Mouse (Mus musculus): ENCODE measurements at regions not wholly inside any gene's neighbourhood (a gene's known extent, or its start where the extent isn't known, plus 50 kb on each side); places are given as distances from the start of the nearest gene placed in this dataset.

DNA sequence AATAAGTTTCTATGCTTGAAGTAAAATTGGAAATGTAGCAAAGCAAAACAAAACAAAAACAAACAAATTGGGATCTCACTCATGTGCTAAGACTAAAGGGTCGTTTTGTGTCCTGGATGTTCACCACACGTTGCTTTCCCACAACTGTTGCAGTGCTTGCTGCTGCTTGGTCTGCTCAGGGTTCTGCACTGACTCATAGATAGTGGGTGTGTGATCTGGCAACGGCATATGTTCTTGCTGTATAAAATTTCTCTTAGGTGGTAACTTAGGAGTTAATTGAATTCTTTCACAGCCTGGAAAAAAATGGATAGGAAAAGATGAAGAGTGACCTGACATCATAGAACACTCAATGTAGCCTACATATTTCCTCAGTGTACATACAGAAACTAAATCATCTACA, 505.9 kb upstream of the Zeb2 start:
- no peak for DNase-seq (ENCODE audit: low spot score)

DNA sequence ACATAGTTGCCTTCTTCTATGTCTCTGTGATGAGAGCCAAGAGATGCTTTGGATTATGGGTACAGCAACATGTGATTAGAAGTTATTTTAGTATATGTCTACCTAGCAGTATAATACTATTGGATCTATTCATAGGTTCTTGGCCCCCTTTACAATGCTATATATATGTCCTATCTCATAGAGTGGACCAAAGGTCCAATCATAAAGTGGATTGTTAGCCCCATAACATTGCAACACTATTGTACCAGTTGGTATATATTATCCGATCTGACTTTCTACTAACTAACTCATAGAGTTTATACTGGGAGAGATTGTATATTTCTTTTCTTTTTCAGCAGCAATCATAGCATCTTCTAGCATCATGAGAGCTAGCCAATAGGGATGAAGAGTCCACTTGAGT, 491.7 kb upstream of the Zeb2 start:
- no peak for DNase-seq (ENCODE audit: low spot score)

- no peak for DNase-seq (ENCODE audit: low spot score)
Measured at GRCm38 (mm10) chr2:45607393-45607792, 490.2 kb upstream of the Zeb2 start.

DNA sequence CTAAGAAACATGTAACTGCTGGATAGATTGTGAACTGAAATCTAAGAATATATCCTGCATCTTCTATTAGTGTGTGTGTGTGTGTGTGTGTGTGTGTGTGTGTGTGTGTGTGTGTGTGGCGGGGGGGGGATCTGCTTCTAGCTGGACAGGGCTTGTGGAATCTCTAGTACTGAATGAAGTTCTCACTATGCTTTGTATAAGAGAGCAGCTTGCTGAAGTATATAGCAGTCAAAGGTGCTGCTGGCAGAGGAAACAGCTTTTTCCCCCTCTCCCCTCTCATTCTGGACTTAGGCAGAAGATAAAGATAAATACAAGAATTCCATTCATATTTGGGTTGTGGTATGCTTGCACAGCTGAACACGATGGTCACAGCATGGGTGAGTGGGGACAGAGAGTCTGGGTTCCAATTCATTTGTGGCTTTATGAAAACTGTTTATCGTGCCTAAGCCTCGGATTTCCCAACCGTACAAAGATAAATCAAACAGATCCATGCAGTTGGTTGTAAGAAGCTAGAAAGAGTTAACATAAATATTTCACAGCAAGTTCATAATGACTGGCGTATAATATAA, 484.2 kb upstream of the Zeb2 start:
- no peak for DNase-seq (ENCODE audit: low spot score)

DNA sequence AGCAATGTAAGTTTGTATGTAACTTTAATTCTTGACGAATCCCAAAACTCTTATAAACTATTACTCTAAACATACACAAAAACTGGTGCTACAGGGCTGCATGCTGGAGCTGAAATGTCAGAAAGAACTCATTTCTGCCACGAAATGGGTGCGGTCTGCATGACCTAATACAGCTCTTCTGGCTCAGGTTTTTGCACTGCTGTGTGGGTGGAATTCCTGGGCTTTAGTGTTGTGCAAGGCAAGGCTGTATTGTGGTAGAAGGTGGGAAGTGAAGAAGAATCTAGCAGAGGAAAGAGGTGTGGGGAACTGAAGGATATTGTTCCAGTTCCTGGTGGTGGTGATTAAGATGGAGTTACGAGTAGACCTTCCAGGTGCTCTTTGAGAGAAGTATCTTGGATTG, 476.6 kb upstream of the Zeb2 start:
- DNase-seq (ENCODE audit: low spot score): no peak

DNA sequence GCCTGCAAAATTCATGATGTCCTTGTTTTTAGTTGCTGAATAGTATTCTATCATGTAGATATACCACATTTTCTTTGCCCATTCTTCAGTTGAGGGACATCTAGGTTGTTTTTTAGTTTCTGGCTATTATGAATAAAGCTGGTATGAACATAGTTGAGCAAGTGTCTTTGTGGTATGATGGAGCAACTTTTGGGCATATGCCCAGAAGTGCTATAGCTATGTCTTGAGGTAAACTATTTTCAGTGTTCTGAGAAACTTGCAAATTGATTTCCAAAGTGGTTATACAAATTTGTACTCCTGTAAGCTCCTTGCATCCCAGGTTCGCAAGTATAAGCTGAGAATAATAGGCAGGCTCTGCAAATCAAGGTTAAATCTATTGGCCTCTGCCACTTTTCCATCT, 473.8 kb upstream of the Zeb2 start:
- DNase-seq (ENCODE audit: low spot score): no peak

- DNase-seq (ENCODE audit: low spot score): no peak
Measured at GRCm38 (mm10) chr2:45588248-45588647, 471.1 kb upstream of the Zeb2 start.

- peak; percentile 17 for DNase-seq (ENCODE audit: low spot score)
Measured at GRCm38 (mm10) chr2:45586588-45587200, 469.5 kb upstream of the Zeb2 start.

- DNase-seq (ENCODE audit: low spot score): no peak
Measured at GRCm38 (mm10) chr2:45581549-45581925, 464.3 kb upstream of the Zeb2 start.

DNA sequence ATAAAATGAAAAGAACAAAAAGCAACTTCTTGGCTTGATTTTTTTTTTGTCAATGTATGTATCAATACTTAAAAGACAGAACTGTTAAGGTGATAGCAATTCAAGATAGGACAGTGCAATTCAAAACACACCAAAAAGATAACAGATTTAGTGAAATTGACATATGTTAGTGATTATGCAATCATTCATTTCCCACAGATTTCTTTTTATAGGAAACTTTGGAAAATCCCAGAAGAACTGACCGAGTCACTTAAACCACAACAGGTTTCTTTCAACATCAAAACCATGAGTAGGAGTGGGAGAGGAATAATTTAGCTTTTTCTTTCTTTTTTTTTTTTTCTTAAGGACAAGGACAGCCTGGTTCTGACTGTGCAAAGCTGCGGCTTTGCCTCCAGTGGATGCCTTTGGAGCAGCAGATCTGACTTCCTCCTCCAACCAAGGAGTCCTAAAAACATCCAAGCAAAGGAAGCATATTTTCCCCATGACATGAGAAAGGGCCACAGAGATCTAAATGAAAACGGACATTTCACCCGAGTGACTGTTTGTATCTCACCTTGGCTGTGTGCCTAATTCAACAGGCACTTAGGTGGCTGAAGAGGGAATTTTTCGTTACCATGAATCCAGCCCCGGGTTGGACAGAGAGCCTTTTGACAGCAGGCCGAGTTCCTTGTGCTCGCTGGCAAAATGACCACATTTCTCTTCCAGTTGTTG, 463.8 kb upstream of the Zeb2 start:
- DNase-seq (ENCODE audit: low spot score): peak; percentile 30

- DNase-seq (ENCODE audit: low spot score): no peak
Measured at GRCm38 (mm10) chr2:45572906-45573305, 455.7 kb upstream of the Zeb2 start.

DNA sequence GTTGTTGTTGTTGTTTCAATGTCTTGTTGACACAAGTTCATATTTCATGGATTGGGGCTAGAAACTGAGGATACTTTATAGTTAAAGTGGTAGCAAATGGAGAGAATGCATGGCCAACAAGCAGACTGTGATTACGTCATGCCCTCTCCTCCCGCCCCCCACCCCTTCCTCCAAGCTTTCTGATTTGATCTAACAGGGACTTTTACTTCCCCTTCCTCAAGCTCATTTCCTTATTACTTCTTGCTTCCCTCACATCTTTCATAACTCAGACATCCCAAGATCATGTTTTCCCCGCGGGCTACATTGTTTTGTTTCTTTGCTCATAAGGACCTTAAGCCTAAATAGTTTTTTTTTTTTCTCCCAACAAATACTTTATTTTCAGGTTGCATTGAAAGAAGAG, 437.5 kb upstream of the Zeb2 start:
- no peak for DNase-seq (ENCODE audit: low spot score)

DNA sequence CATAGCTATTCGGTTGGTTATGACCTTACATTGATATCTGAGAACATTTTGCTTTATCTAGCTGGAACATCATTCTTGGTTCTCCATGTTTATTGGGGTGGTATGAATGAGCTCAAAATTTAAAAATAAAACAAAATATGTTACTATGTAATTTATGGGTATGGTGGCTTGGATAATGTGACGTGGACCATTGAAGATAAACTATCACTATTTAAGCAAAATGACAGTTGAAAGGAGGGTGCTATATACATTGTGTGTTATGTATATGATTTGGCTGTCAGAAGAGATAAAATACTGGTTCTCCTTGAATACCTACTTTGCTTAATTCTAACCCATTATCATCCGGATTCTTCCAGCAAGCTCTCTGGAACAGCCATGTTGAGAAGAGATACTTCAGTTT, 424.2 kb upstream of the Zeb2 start:
- no peak for DNase-seq (ENCODE audit: low spot score)

DNA sequence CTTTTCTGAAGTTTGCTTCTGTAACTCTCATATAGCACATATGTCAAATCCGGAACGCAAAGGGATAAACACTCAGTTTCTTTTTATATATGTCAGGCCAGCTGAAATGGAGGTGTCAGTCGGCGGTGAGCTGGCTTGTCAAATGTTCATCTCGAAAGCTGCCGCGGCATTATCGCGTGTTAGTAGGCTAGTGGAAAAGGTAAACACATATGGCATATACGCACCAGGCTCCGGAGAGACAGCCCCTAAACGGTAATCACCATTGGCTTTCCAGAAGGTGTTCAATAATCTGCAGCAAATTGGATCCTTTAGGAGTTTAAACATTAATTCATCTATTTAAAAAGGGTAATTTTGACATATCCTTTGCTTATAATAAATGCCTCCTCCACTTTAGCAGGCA, 421.8 kb upstream of the Zeb2 start:
- no peak for DNase-seq (ENCODE audit: low spot score)

- DNase-seq (ENCODE audit: low spot score): no peak
Measured at GRCm38 (mm10) chr2:45537722-45538121, 420.5 kb upstream of the Zeb2 start.

DNA sequence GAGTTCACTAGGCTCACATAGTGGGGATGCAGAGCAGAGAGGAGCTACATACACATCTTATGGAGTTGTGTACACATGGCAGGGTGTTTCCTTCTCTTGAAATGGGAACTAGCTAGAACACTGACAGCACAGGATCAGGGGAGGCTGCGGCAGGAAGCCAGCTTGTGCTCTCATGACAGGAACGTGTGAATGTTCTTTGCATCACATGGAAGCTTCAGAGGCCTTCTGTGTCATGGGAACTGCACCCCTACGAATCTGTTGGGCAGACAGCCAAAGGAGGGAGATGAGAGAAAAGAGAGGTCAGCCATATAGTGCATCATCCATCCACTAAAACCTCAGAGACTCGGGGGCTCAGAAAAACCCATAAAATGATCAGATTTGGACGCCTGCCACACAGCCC, 417.6 kb upstream of the Zeb2 start:
- DNase-seq (ENCODE audit: low spot score): no peak

- no peak for DNase-seq (ENCODE audit: low spot score)
Measured at GRCm38 (mm10) chr2:45522310-45522709, 405.1 kb upstream of the Zeb2 start.

GRCm38 (mm10) chr2:45519550-45520152, 402.5 kb upstream of the Zeb2 start:
- no peak for DNase-seq (ENCODE audit: low spot score)

- peak; percentile 62 for DNase-seq (ENCODE audit: low spot score)
Measured at GRCm38 (mm10) chr2:45514290-45515180, 397.3 kb upstream of the Zeb2 start.

DNA sequence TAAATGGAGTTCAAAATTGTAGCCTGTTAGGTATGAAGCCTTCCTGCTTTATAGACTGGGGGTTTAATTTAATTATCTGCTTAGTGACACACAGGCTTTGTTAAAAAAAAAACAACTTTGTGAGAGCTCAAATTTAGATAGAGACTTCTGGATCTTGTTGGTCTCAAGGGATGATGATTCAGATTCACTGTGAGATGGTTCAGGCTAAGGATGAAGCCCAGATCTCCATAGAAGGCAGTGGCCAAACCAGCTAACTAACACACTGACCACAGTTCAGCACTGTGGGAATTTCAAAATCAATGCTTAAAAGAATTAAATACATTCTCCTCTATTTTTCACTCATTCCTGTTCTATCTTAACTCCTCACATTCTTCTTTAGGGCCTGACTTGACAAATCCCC, 395.7 kb upstream of the Zeb2 start:
- DNase-seq (ENCODE audit: low spot score): peak; percentile 49

DNA sequence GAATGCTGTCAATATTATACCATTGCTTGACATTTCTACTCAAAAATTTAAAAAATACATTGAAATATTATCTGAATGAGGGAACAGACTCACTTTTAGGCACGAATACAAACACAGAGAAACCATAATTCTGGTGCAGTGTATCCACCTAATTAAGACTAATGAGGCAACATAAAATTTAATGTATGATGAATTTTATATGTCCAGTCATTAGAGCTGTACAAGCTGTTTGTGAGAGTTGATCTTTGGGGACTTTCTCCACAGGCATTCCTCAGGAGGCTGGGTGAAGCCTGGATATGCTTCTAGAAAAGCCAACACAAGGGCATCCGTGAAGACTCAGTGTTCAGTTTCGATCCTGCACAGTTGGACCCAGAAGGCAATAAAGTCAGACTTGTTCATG, 394.6 kb upstream of the Zeb2 start:
- DNase-seq (ENCODE audit: low spot score): no peak

GRCm38 (mm10) chr2:45504468-45504867, 387.3 kb upstream of the Zeb2 start:
- no peak for DNase-seq (ENCODE audit: low spot score)
